Mouse (Mus musculus) lung, postnatal 0 days (tissue): ENCODE measurements at regions not wholly inside any gene's neighbourhood (a gene's known extent, or its start where the extent isn't known, plus 50 kb on each side); places are given as distances from the start of the nearest gene placed in this dataset.

ENCODE experiments used
- ATAC-seq: fragments of 200-750 bp; cut with Nextera tagmentation; 2 replicates; pipeline ENCODE4 v1.8.0; 2017; ENCODE audit warnings: moderate library complexity
- DNase-seq: peaks from one replicate; pipeline ENCODE4 v3.0.0-alpha.2; 2016; ENCODE audit warnings: low spot score
- H3K27ac ChIP-seq: fragments of 300-500 bp; sonication (generic); 2 replicates; pipeline ENCODE4 v1.5.1; 2014; ENCODE audit warnings: antibody characterized with exemption, mild to moderate bottlenecking, low read length, mixed read lengths
- H3K27me3 ChIP-seq: fragments of 300-500 bp; sonication (generic); replicated peaks from 2 replicates; pipeline ENCODE4 v1.6.1; 2014; ENCODE audit warnings: low read length, mixed read lengths; ENCODE audit not compliant: insufficient read depth
- H3K36me3 ChIP-seq: fragments of 300-500 bp; sonication (generic); 2 replicates; pipeline ENCODE4 v1.6.1; 2014; ENCODE audit warnings: low read length, mixed read lengths; ENCODE audit not compliant: insufficient read depth
- H3K4me1 ChIP-seq: fragments of 300-500 bp; sonication (generic); 2 replicates; pipeline ENCODE4 v1.6.1; 2014; ENCODE audit warnings: antibody characterized with exemption, low read depth, low read length, mixed read lengths; ENCODE audit not compliant: insufficient read depth
- H3K4me2 ChIP-seq: fragments of 300-500 bp; sonication (generic); replicated peaks from 2 replicates; pipeline ENCODE4 v1.6.1; 2014; ENCODE audit warnings: low read depth, mild to moderate bottlenecking, low read length, moderate library complexity, mixed read lengths
- H3K4me3 ChIP-seq: fragments of 300-500 bp; sonication (generic); 2 replicates; pipeline ENCODE4 v1.5.1; 2014; ENCODE audit warnings: low read depth, low read length
- H3K9ac ChIP-seq: fragments of 300-500 bp; sonication (generic); replicated peaks from 2 replicates; pipeline ENCODE4 v1.6.1; 2014; ENCODE audit warnings: low read depth, mild to moderate bottlenecking
- H3K9me3 ChIP-seq: fragments of 300-500 bp; sonication (generic); 2 replicates; pipeline ENCODE4 v1.6.1; 2016; ENCODE audit warnings: low read length, mixed read lengths
- CTCF ChIP-seq: IDR thresholded peaks from 2 replicates; pipeline ENCODE4 v1.5.1; 2016; ENCODE audit warnings: antibody characterized with exemption, mild to moderate bottlenecking
- EP300 ChIP-seq: IDR thresholded peaks from 2 replicates; pipeline ENCODE4 v1.6.1; 2016; ENCODE audit warnings: antibody characterized with exemption, mild to moderate bottlenecking, control low read depth
- WGBS: fragments of 180-500 bp; shearing (Covaris S2); extraction: QIAGEN DNeasy Blood & Tissue Kit; methylation state at CpG from one replicate; pipeline ENCODE4 v1.1.7; 2014; 5-methylcytosine and 5-hydroxymethylcytosine counted together

GRCm38 (mm10) chr17:84037580-84038304 lies 150.0 kb downstream of the Zfp36l2 start:
- H3K4me1 ChIP-seq: 0 out of 2 replicates have a peak, but pooled peaks cover 5% of the 10 kb centered on the region
- no peaks in the 10 kb centered on the region for H3K36me3 ChIP-seq
- H3K27ac ChIP-seq: peak overlapping the region; percentile 62
- peak; percentile 71 for DNase-seq
- H3K4me2 ChIP-seq: no peak overlapping the region
- no peaks in the 10 kb centered on the region for H3K9me3 ChIP-seq
- ATAC-seq: peak; percentile 59
- no peaks in the 10 kb centered on the region for H3K27me3 ChIP-seq
- H3K9ac ChIP-seq: no peak overlapping the region
- WGBS: 39% methylated on average over 11 of the region's 11 CpGs
- peak; percentile 25; the same call in 1 of the 2 replicates for TF ChIP-seq EP300
- no peak for TF ChIP-seq CTCF
- H3K4me3 ChIP-seq: no peak overlapping the region

- no peaks in the 10 kb centered on the region for H3K9me3 ChIP-seq
- no peak overlapping the region for H3K27ac ChIP-seq
- no peaks in the 10 kb centered on the region for H3K27me3 ChIP-seq
- ATAC-seq (no peak), DNase-seq (no peak)
- no peak for TF ChIP-seq CTCF
- no peak for TF ChIP-seq EP300
- no peaks in the 10 kb centered on the region for H3K36me3 ChIP-seq
- 59% methylated on average over 6 of the region's 6 CpGs for WGBS
- no peak overlapping the region for H3K4me3 ChIP-seq
- 0 out of 2 replicates have a peak, but pooled peaks cover 5% of the 10 kb centered on the region for H3K4me1 ChIP-seq
- H3K9ac ChIP-seq: no peak overlapping the region
- H3K4me2 ChIP-seq: no peak overlapping the region
Measured at GRCm38 (mm10) chr17:84036056-84036455, 151.7 kb downstream of the Zfp36l2 start.

DNA sequence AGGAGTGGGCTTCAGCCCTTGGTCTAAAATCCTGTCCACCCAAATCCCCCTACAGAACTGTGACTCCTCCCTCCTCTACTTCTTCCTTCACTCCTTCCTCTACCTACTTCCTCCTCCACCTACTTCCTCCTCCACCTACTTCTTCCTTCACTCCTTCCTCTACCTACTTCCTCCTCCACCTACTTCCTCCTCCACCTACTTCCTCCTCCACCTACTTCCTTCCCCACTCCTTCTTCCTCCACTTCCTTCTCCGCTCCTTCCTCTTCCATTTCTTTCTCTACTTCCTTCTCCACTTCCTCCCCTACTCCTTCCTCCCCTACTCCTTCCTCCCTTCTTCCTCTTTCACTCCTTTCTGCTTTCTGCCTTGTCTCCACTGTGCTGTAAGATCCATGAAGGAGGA lies 152.9 kb downstream of the Zfp36l2 start:
- no peaks in the 10 kb centered on the region for H3K36me3 ChIP-seq
- WGBS: 100% methylated on average over 1 of the region's 1 CpGs

GRCm38 (mm10) chr17:84032441-84032840 lies 155.3 kb downstream of the Zfp36l2 start:
- Histone ChIP-seq H3K9me3 (no peaks in the 10 kb centered on the region), H3K27me3 (no peaks in the 10 kb centered on the region), H3K27ac (no peak overlapping the region), H3K4me3 (no peak overlapping the region), H3K4me2 (no peak overlapping the region), H3K9ac (no peak overlapping the region), H3K36me3 (no peaks in the 10 kb centered on the region), H3K4me1 (peaks cover 9% of the 10 kb centered on the region; the same call in 1 of the 2 replicates)
- DNase-seq (no peak), ATAC-seq (no peak)
- TF ChIP-seq EP300 (no peak), CTCF (no peak)
- 86% methylated on average over 8 of the region's 8 CpGs for WGBS

More for the DNA sequence above, 152.9 kb downstream of the Zfp36l2 start:
- no peak for TF ChIP-seq EP300
- no peak for TF ChIP-seq CTCF
- Histone ChIP-seq H3K9ac (no peak overlapping the region), H3K27ac (no peak overlapping the region), H3K27me3 (no peaks in the 10 kb centered on the region), H3K4me3 (no peak overlapping the region), H3K9me3 (no peaks in the 10 kb centered on the region), H3K4me1 (0 out of 2 replicates have a peak, but pooled peaks cover 5% of the 10 kb centered on the region), H3K4me2 (no peak overlapping the region)
- DNase-seq (no peak), ATAC-seq (no peak)

GRCm38 (mm10) chr17:84031833-84032232 lies 155.9 kb downstream of the Zfp36l2 start:
- Histone ChIP-seq H3K36me3 (no peaks in the 10 kb centered on the region), H3K27me3 (no peaks in the 10 kb centered on the region), H3K4me2 (no peak overlapping the region), H3K9me3 (no peaks in the 10 kb centered on the region), H3K4me3 (no peak overlapping the region), H3K9ac (no peak overlapping the region), H3K4me1 (peaks cover 7% of the 10 kb centered on the region; the same call in 1 of the 2 replicates), H3K27ac (no peak overlapping the region)
- DNase-seq (no peak), ATAC-seq (no peak)
- 80% methylated on average over 4 of the region's 4 CpGs for WGBS
- TF ChIP-seq EP300: no peak
- TF ChIP-seq CTCF: no peak

- H3K4me3 ChIP-seq: no peak overlapping the region
- H3K36me3 ChIP-seq: no peaks in the 10 kb centered on the region
- TF ChIP-seq EP300: no peak
- no peak overlapping the region for H3K9ac ChIP-seq
- no peak overlapping the region for H3K27ac ChIP-seq
- H3K4me1 ChIP-seq: peaks cover 7% of the 10 kb centered on the region; the same call in 1 of the 2 replicates
- 62% methylated on average over 6 of the region's 6 CpGs for WGBS
- DNase-seq (no peak), ATAC-seq (no peak)
- no peaks in the 10 kb centered on the region for H3K9me3 ChIP-seq
- no peaks in the 10 kb centered on the region for H3K27me3 ChIP-seq
- H3K4me2 ChIP-seq: no peak overlapping the region
Measured at GRCm38 (mm10) chr17:84031381-84031780, 156.4 kb downstream of the Zfp36l2 start.
